Mouse (Mus musculus): ENCODE measurements around the gene Pigh. TPM values are rescaled to one million over a fixed set of nuclear protein-coding genes. Genes with fewer than 3 reads are reported as not detected.

Gene Pigh
- polyA plus RNA-seq (2015; fragmentation: Nextera tagmentation; extraction: Ambion mirVana), result 32.6 and 34.8 TPM in 2 replicates

- Histone ChIP-seq H3K36me3 (peaks cover 4% of the 10 kb centered on the region; the same call in 1 of the 2 replicates), H3K9ac (peak within 1 kb of the TSS; percentile 79), H3K9me3 (replicated peaks) (no peaks in the 10 kb centered on the region), H3K4me1 (peaks cover 6% of the 10 kb centered on the region; the same call in 1 of the 2 replicates), H3K27me3 (no peaks in the 10 kb centered on the region), H3K4me3 (replicated peaks) (peak within 1 kb of the TSS; percentile 89), H3K27ac (replicated peaks) (peak within 1 kb of the TSS; percentile 73), H3K4me2 (replicated peaks) (peak within 1 kb of the TSS; percentile 64)
- ATAC-seq (ENCODE audit: insufficient number of reproducible peaks, low FRiP score, low TSS enrichment, low read depth), result peak; percentile 94
- under 1% methylated on average over 53 of the region's 53 CpGs for WGBS
Measured at GRCm38 (mm10) chr12:79089182-79089812, at the start of gene Pigh. TSS of gene Pigh (minus strand) at chr12:79089651.

- H3K9ac ChIP-seq, result no peak overlapping the region
- H3K27ac ChIP-seq (replicated peaks), result no peak overlapping the region
- H3K4me3 ChIP-seq (replicated peaks), result no peak overlapping the region
- H3K27me3 ChIP-seq, result no peaks in the 10 kb centered on the region
- H3K36me3 ChIP-seq, result no peaks in the 10 kb centered on the region
- H3K4me2 ChIP-seq (replicated peaks), result no peak overlapping the region
- H3K9me3 ChIP-seq (replicated peaks), result no peaks in the 10 kb centered on the region
- no peaks in the 10 kb centered on the region for H3K4me1 ChIP-seq
- no peak for ATAC-seq (ENCODE audit: insufficient number of reproducible peaks, low FRiP score, low TSS enrichment, low read depth)
Measured at GRCm38 (mm10) chr12:79138999-79139398, 49.5 kb upstream of the Pigh start.

- H3K27ac ChIP-seq (replicated peaks), result no peak overlapping the region
- no peak for ATAC-seq (ENCODE audit: insufficient number of reproducible peaks, low FRiP score, low TSS enrichment, low read depth)
Measured at GRCm38 (mm10) chr12:79136949-79137348, 47.5 kb upstream of the Pigh start.

GRCm38 (mm10) chr12:79135105-79135504 lies 45.7 kb upstream of the Pigh start:
- Histone ChIP-seq H3K4me2 (replicated peaks) (no peak overlapping the region), H3K9ac (no peak overlapping the region), H3K9me3 (replicated peaks) (no peaks in the 10 kb centered on the region), H3K4me3 (replicated peaks) (no peak overlapping the region), H3K27me3 (peaks cover 32% of the 10 kb centered on the region), H3K27ac (replicated peaks) (no peak overlapping the region), H3K36me3 (no peaks in the 10 kb centered on the region), H3K4me1 (peaks cover 17% of the 10 kb centered on the region)
- ATAC-seq (ENCODE audit: insufficient number of reproducible peaks, low FRiP score, low TSS enrichment, low read depth), result 0 out of 2 replicates have a peak, but pooled peaks have one; percentile 43
- 25% methylated on average over 4 of the region's 4 CpGs for WGBS

More at GRCm38 (mm10) chr12:79136949-79137348, 47.5 kb upstream of the Pigh start:
- Histone ChIP-seq H3K9me3 (replicated peaks) (no peaks in the 10 kb centered on the region), H3K4me3 (replicated peaks) (no peak overlapping the region), H3K4me1 (no peaks in the 10 kb centered on the region), H3K9ac (no peak overlapping the region), H3K4me2 (replicated peaks) (no peak overlapping the region), H3K27me3 (peaks cover 14% of the 10 kb centered on the region), H3K36me3 (no peaks in the 10 kb centered on the region)
- WGBS, result 63% methylated on average over 7 of the region's 7 CpGs

GRCm38 (mm10) chr12:79134676-79135075 lies 45.2 kb upstream of the Pigh start:
- WGBS, result 36% methylated on average over 8 of the region's 8 CpGs

GRCm38 (mm10) chr12:79131706-79132460 lies 42.4 kb upstream of the Pigh start:
- H3K27me3 ChIP-seq, result peaks cover 37% of the 10 kb centered on the region

More at GRCm38 (mm10) chr12:79134676-79135075, 45.2 kb upstream of the Pigh start:
- no peak overlapping the region for H3K9ac ChIP-seq
- H3K27me3 ChIP-seq, result peaks cover 35% of the 10 kb centered on the region
- H3K4me3 ChIP-seq (replicated peaks), result no peak overlapping the region
- no peak overlapping the region for H3K4me2 ChIP-seq (replicated peaks)
- 0 out of 2 replicates have a peak, but pooled peaks have one; percentile 11 for ATAC-seq (ENCODE audit: insufficient number of reproducible peaks, low FRiP score, low TSS enrichment, low read depth)
- no peaks in the 10 kb centered on the region for H3K9me3 ChIP-seq (replicated peaks)
- H3K4me1 ChIP-seq, result peaks cover 17% of the 10 kb centered on the region
- H3K36me3 ChIP-seq, result no peaks in the 10 kb centered on the region
- no peak overlapping the region for H3K27ac ChIP-seq (replicated peaks)

GRCm38 (mm10) chr12:79131178-79131675 lies 41.8 kb upstream of the Pigh start:
- 1% methylated on average over 22 of the region's 22 CpGs for WGBS
- H3K4me2 ChIP-seq (replicated peaks), result peak overlapping the region; percentile 93

More at GRCm38 (mm10) chr12:79131706-79132460, 42.4 kb upstream of the Pigh start:
- H3K9me3 ChIP-seq (replicated peaks), result no peaks in the 10 kb centered on the region
- H3K27ac ChIP-seq (replicated peaks), result no peak overlapping the region
- peak overlapping the region; percentile 45 for H3K4me3 ChIP-seq (replicated peaks)
- H3K4me2 ChIP-seq (replicated peaks), result peak overlapping the region; percentile 93
- WGBS, result 27% methylated on average over 5 of the region's 5 CpGs
- peaks cover 17% of the 10 kb centered on the region for H3K4me1 ChIP-seq
- no peak overlapping the region for H3K9ac ChIP-seq
- H3K36me3 ChIP-seq, result no peaks in the 10 kb centered on the region
- ATAC-seq (ENCODE audit: insufficient number of reproducible peaks, low FRiP score, low TSS enrichment, low read depth), result no peak

GRCm38 (mm10) chr12:79130299-79131177 lies 41.1 kb upstream of the Pigh start, which contains the start of gene Arg2:
TSS of gene Arg2 (plus strand) at chr12:79130777.
- H3K4me3 ChIP-seq (replicated peaks), result peak within 1 kb of the TSS; percentile 45
- H3K36me3 ChIP-seq, result no peaks in the 10 kb centered on the region
- peak; percentile 72; the same call in 1 of the 2 replicates for ATAC-seq (ENCODE audit: insufficient number of reproducible peaks, low FRiP score, low TSS enrichment, low read depth)
- peak within 1 kb of the TSS; percentile 93 for H3K4me2 ChIP-seq (replicated peaks)
- peaks cover 37% of the 10 kb centered on the region for H3K27me3 ChIP-seq
- H3K9ac ChIP-seq, result no peak within 1 kb of the TSS
- no peaks in the 10 kb centered on the region for H3K9me3 ChIP-seq (replicated peaks)
- peaks cover 17% of the 10 kb centered on the region for H3K4me1 ChIP-seq
- H3K27ac ChIP-seq (replicated peaks), result no peak within 1 kb of the TSS
- under 1% methylated on average over 47 of the region's 47 CpGs for WGBS

More at GRCm38 (mm10) chr12:79131178-79131675, 41.8 kb upstream of the Pigh start:
- Histone ChIP-seq H3K27ac (replicated peaks) (no peak overlapping the region), H3K27me3 (peaks cover 37% of the 10 kb centered on the region), H3K36me3 (no peaks in the 10 kb centered on the region), H3K9me3 (replicated peaks) (no peaks in the 10 kb centered on the region), H3K4me3 (replicated peaks) (peak overlapping the region; percentile 45), H3K9ac (no peak overlapping the region), H3K4me1 (peaks cover 17% of the 10 kb centered on the region)
- no peak for ATAC-seq (ENCODE audit: insufficient number of reproducible peaks, low FRiP score, low TSS enrichment, low read depth)

- Histone ChIP-seq H3K4me1 (no peaks in the 10 kb centered on the region), H3K27ac (replicated peaks) (no peak overlapping the region), H3K9ac (no peak overlapping the region), H3K27me3 (no peaks in the 10 kb centered on the region), H3K4me3 (replicated peaks) (no peak overlapping the region), H3K4me2 (replicated peaks) (no peak overlapping the region), H3K9me3 (replicated peaks) (no peaks in the 10 kb centered on the region), H3K36me3 (no peaks in the 10 kb centered on the region)
- WGBS, result 36% methylated on average over 3 of the region's 3 CpGs
- no peak for ATAC-seq (ENCODE audit: insufficient number of reproducible peaks, low FRiP score, low TSS enrichment, low read depth)
Measured at GRCm38 (mm10) chr12:79122820-79123219, 33.4 kb upstream of the Pigh start.

- no peak for ATAC-seq (ENCODE audit: insufficient number of reproducible peaks, low FRiP score, low TSS enrichment, low read depth)
- H3K4me1 ChIP-seq, result no peaks in the 10 kb centered on the region
- H3K4me2 ChIP-seq (replicated peaks), result no peak overlapping the region
Measured at GRCm38 (mm10) chr12:79118991-79119390, 29.5 kb upstream of the Pigh start.

More at GRCm38 (mm10) chr12:79118991-79119390, 29.5 kb upstream of the Pigh start:
- WGBS, result 88% methylated on average over 4 of the region's 4 CpGs
- Histone ChIP-seq H3K36me3 (no peaks in the 10 kb centered on the region), H3K4me3 (replicated peaks) (no peak overlapping the region), H3K9ac (no peak overlapping the region), H3K27me3 (no peaks in the 10 kb centered on the region), H3K27ac (replicated peaks) (no peak overlapping the region), H3K9me3 (replicated peaks) (no peaks in the 10 kb centered on the region)
